Mouse (Mus musculus) kidney, embryonic 14.5 days (tissue): ENCODE measurements around the gene Tmem120b. TPM values are rescaled to one million over a fixed set of nuclear protein-coding genes. Genes with fewer than 3 reads are reported as not detected.

Source experiments
- ATAC-seq: fragments of 200-750 bp; cut with Nextera tagmentation; 2 replicates; pipeline ENCODE4 v1.8.0; 2017; ENCODE audit warnings: moderate number of reproducible peaks, mild to moderate bottlenecking, moderate TSS enrichment, moderate library complexity; ENCODE audit not compliant: low FRiP score, low TSS enrichment
- H3K27ac ChIP-seq: fragments of 300-500 bp; sonication (generic); 2 replicates; pipeline ENCODE4 v1.5.1; 2014; ENCODE audit warnings: low read depth, mild to moderate bottlenecking, low read length, moderate library complexity, mixed read lengths
- H3K27me3 ChIP-seq: fragments of 300-500 bp; sonication (generic); 2 replicates; pipeline ENCODE4 v1.6.1; 2014; ENCODE audit warnings: mild to moderate bottlenecking, low read length; ENCODE audit not compliant: control insufficient read depth, insufficient read depth
- H3K36me3 ChIP-seq: fragments of 300-500 bp; sonication (generic); 2 replicates; pipeline ENCODE4 v1.6.1; 2014; ENCODE audit warnings: low read length, mixed read lengths; ENCODE audit not compliant: control insufficient read depth, insufficient read depth
- H3K4me1 ChIP-seq: fragments of 300-500 bp; sonication (generic); 2 replicates; pipeline ENCODE4 v1.6.1; 2014; ENCODE audit warnings: low read length, mixed read lengths; ENCODE audit not compliant: control insufficient read depth, insufficient read depth
- H3K4me2 ChIP-seq: fragments of 300-500 bp; sonication (generic); replicated peaks from 2 replicates; pipeline ENCODE4 v1.6.1; 2014; ENCODE audit warnings: low read depth, mild to moderate bottlenecking, low read length
- H3K4me3 ChIP-seq: fragments of 300-500 bp; sonication (generic); 2 replicates; pipeline ENCODE4 v1.5.1; 2014; ENCODE audit warnings: mild to moderate bottlenecking, low read length
- H3K9ac ChIP-seq: fragments of 300-500 bp; sonication (generic); 2 replicates; pipeline ENCODE4 v1.6.1; 2014; ENCODE audit warnings: low read depth, mild to moderate bottlenecking, low read length, moderate library complexity
- H3K9me3 ChIP-seq: fragments of 300-500 bp; sonication (generic); 2 replicates; pipeline ENCODE4 v1.6.1; 2016; ENCODE audit warnings: low read length; ENCODE audit not compliant: control insufficient read depth
- WGBS: fragments of 180-500 bp; shearing (Covaris S2); extraction: QIAGEN DNeasy Blood & Tissue Kit; methylation state at CpG from one replicate; pipeline ENCODE4 v1.1.7; 2014; 5-methylcytosine and 5-hydroxymethylcytosine counted together
- polyA plus RNA-seq: library from polyadenylated mRNA; unstranded; fragments of >200 nt; fragmentation: Nextera tagmentation; extraction: Ambion mirVana; gene quantifications from 2 replicates; pipeline ENCODE4 v1.2.1, GENCODE M21; 2014

Gene Tmem120b
- polyA plus RNA-seq, 1 experiment from 2014 or later = 12.0 TPM

DNA sequence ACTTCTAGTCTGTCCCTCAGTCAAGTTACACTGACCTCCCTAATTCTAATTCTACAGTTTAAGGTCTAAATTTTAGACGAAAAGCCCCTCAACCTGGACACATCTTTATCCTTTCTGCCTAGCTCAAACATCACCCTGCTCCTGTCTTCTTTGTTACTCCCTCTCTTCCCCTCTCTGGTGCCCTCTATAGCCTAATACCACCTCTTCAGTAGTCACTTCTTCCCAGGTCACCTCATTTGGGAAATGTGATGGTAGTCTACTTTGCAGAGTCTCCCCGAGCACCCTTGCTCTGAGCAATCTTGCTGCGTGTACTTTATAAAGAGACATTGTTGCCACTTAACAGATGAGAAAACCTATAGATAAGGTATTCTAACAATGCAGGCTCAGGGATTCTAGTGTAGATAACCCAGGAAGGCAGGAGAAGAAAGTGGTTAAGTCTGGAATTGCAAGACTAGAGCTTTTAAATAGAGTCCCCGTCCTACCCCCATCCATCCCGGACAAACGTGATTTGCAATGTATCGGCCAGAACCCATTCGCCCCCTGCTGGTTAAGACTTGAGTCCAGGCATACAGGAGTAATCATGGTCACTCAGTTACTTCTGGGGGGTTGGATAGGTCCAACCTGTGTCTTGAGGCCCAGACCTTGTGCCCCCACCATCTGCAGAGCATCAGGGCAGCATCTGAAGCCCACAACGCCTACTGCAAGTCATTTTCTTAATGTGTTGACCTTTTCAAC, 22.5 kb upstream of the Tmem120b start:
- Histone ChIP-seq H3K4me3 (no peak overlapping the region), H3K27ac (no peak overlapping the region), H3K36me3 (no peaks in the 10 kb centered on the region), H3K27me3 (no peaks in the 10 kb centered on the region), H3K9ac (no peak overlapping the region), H3K4me2 (no peak overlapping the region), H3K4me1 (no peaks in the 10 kb centered on the region), H3K9me3 (no peaks in the 10 kb centered on the region)
- ATAC-seq = peak; percentile 51; the same call in 1 of the 2 replicates
- 28% methylated on average over 9 of the region's 9 CpGs for WGBS

DNA sequence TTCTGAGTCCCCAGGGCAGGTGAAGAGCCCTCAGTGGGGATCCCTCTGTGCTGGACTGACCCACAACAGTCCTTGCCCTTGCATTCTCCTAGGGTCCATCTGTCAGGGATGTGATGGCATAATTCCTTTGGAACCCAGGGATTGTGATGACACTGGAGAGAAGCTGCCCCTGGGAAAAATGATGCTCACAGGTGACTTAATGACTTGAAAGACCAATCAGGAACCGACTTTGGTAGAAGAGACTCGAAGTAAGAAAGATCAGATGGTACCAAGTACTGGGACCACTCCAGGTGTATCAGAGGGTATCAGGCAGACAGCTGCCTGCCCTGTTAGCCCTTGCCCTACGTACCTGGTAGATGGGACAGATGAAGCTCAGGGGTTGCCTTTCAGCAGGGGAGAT, 21.3 kb upstream of the Tmem120b start, which contains the start of gene Morn3:
Gene Morn3 (minus strand): TSS at position 101 of the 400 bp plus-strand sequence.
- H3K27me3 ChIP-seq = no peaks in the 10 kb centered on the region
- H3K4me1 ChIP-seq = no peaks in the 10 kb centered on the region
- ATAC-seq = no peak
- H3K27ac ChIP-seq = no peak within 1 kb of the TSS
- WGBS = 84% methylated on average over 3 of the region's 3 CpGs
- no peaks in the 10 kb centered on the region for H3K36me3 ChIP-seq
- H3K9ac ChIP-seq = no peak within 1 kb of the TSS
- H3K9me3 ChIP-seq = 0 out of 2 replicates have a peak, but pooled peaks cover 2% of the 10 kb centered on the region
- H3K4me3 ChIP-seq = no peak within 1 kb of the TSS
- H3K4me2 ChIP-seq = no peak within 1 kb of the TSS

DNA sequence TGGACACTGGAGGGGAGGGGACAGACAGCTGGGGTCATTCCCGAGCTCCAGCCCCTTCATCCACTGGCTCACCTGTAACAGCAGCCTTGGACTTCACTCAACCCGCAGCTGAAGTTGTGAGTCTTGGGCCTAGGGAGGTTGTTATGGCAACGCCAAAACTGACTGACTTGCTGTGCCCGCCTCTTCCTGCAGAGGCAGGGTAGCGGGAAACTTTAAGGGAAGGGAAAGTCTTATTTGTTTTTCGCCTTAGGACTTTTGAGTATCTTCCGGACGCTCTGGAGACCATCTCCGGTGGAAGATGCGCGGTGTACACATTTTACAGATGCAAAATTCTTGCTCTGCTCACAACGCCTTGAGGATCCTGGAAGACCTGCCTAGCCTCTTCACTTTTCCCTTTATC, 18.9 kb upstream of the Tmem120b start:
- 5% methylated on average over 12 of the region's 12 CpGs for WGBS
- Histone ChIP-seq H3K36me3 (no peaks in the 10 kb centered on the region), H3K27ac (no peak overlapping the region)

DNA sequence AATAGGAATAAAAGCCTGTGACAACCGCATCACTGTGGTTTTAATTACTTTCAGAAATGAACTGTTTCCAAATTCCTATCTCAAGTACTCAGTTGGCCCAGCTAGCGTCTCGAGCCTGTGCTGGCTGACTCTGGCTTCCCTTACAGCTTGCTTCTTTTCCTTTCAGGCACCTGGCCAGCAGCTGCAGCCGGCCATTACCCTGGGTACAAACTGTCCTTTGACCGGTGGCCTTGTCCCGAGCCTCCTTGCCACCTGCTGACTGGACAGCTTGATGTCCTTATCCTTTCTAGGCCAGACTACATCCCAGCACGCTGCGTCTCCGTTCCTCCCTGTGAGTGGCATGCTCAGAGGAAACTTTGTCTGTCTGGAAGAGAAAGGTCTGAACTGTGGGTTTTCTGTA, 17.3 kb upstream of the Tmem120b start:
- no peak overlapping the region for H3K4me3 ChIP-seq
- H3K36me3 ChIP-seq = no peaks in the 10 kb centered on the region
- H3K4me1 ChIP-seq = no peaks in the 10 kb centered on the region
- H3K9me3 ChIP-seq = 0 out of 2 replicates have a peak, but pooled peaks cover 2% of the 10 kb centered on the region
- no peak for ATAC-seq
- H3K27me3 ChIP-seq = no peaks in the 10 kb centered on the region
- 89% methylated on average over 9 of the region's 9 CpGs for WGBS
- no peak overlapping the region for H3K4me2 ChIP-seq
- no peak overlapping the region for H3K9ac ChIP-seq
- H3K27ac ChIP-seq = no peak overlapping the region

More for the DNA sequence above, 18.9 kb upstream of the Tmem120b start:
- 0 out of 2 replicates have a peak, but pooled peaks cover 2% of the 10 kb centered on the region for H3K9me3 ChIP-seq
- peak; percentile 50 for ATAC-seq
- peak overlapping the region; percentile 36; the same call in 1 of the 2 replicates for H3K9ac ChIP-seq
- no peaks in the 10 kb centered on the region for H3K27me3 ChIP-seq
- H3K4me2 ChIP-seq = peak overlapping the region; percentile 36
- H3K4me3 ChIP-seq = peak overlapping the region; percentile 5; the same call in 1 of the 2 replicates
- H3K4me1 ChIP-seq = no peaks in the 10 kb centered on the region

DNA sequence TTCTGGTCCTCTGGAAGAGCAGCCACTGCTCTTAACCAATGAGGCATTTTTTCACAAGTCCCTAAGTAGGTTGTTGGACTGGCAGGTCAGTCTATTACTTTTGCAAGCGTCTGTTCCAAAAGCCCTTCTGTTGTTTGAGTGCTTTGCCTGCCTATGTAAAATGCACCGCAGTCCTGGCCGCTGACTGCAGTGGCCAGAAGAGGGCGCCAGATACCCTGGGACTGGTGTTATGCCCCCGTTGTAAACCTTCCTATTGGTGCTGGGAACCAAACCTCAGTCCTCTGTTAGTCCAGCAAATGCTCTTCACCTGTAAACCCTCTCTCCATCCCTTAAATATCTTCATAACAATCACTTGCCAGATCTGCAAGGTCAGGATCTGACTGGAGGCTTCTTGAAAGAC, 16.5 kb upstream of the Tmem120b start:
- Histone ChIP-seq H3K9ac (no peak overlapping the region), H3K4me3 (no peak overlapping the region), H3K4me1 (no peaks in the 10 kb centered on the region), H3K9me3 (0 out of 2 replicates have a peak, but pooled peaks cover 2% of the 10 kb centered on the region), H3K27me3 (no peaks in the 10 kb centered on the region), H3K27ac (no peak overlapping the region), H3K36me3 (no peaks in the 10 kb centered on the region), H3K4me2 (no peak overlapping the region)
- no peak for ATAC-seq
- 86% methylated on average over 5 of the region's 5 CpGs for WGBS

DNA sequence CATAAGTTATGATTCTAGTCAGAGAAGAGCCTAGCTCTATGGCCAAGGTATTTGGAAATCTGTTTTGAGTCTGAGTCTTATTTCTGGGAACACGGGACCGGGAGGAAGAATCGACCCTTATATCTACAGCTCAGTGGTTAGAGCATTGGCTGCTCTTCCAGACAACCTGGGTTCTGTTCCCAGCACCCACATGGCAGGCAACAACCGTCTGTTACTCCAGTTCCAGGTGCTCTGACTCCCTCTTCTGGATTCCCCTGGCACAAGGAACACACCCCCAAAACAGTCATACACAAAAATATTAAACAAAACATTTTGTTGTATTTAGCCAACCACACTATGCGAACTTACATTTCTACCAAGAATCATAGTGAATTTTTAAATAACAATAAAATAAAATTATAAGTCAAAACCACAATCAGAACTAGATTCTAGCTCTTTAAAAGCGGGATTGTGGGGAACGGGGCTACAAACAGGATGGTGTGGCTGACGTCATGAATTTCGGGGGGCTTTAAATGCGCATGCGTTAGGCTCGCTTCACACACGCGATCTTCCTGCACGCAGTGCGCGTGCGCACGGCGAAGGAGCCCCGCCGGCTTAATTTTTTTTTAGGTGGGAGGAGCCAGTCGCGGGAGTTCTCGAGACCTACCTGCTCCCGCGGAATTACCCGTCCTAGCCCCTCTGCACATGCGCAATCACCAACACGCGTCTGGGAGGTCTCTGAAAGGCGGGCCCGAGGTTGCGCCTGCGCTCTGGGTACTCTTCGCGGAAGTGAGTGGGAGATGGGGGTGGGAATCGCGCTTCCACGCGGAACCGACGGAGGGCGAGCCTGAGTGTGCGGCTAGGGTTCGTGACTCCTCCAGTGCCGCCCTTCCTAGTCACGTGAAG, 10.6 kb upstream of the Tmem120b start:
- peak overlapping the region; percentile 42; the same call in 1 of the 2 replicates for H3K9ac ChIP-seq
- H3K4me3 ChIP-seq = peak overlapping the region; percentile 33
- no peaks in the 10 kb centered on the region for H3K4me1 ChIP-seq
- H3K27ac ChIP-seq = peak overlapping the region; percentile 6; the same call in 1 of the 2 replicates
- H3K4me2 ChIP-seq = peak overlapping the region; percentile 41
- ATAC-seq = peak; percentile 98
- no peaks in the 10 kb centered on the region for H3K36me3 ChIP-seq
- no peaks in the 10 kb centered on the region for H3K9me3 ChIP-seq
- H3K27me3 ChIP-seq = no peaks in the 10 kb centered on the region
- WGBS = 8% methylated on average over 48 of the region's 48 CpGs

DNA sequence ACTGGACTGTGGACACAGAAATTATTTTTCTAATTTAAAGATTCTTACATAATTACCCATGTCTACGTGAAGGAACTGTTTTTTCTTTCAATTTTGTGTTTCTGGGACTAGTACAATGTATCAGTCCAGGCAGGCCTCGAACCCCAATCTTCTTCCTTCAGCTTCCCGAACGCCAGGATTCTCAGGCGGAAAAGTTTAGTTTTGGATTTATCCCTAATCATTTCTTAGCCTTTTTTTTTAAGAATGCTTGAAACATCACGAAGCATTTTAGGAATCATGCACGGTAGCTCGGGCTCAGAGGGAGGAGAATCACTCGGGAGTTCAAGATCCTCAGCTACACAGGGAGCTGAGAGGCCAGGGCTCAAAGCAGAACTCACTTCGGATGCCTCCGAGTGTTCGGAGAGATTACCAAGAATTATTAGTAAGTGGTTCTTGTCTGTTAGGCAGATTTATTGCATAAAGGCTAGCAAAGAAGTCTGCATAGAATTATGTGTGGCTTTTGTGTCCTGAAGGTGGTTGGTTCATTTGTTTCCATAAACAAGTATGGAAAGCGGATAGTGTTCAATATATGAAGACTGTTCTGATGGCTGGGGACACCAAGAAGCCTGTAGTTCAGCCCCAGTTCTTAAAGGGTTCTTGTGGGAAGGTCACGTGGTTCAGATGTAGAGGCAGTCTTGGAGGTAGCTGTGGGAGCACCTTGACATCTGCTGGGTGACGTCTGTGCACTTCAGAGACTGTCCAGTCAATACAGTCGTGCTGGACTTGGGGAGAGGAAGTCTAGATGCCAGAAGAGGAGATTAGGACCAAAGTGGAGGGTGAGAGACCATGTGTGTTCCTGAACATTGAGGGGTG, 9.7 kb upstream of the Tmem120b start:
- Histone ChIP-seq H3K9me3 (no peaks in the 10 kb centered on the region), H3K4me1 (no peaks in the 10 kb centered on the region), H3K36me3 (no peaks in the 10 kb centered on the region), H3K9ac (peak overlapping the region; percentile 42; the same call in 1 of the 2 replicates), H3K4me3 (peak overlapping the region; percentile 33), H3K27me3 (no peaks in the 10 kb centered on the region), H3K4me2 (peak overlapping the region; percentile 41), H3K27ac (peak overlapping the region; percentile 6; the same call in 1 of the 2 replicates)
- WGBS = 42% methylated on average over 16 of the region's 16 CpGs
- no peak for ATAC-seq

DNA sequence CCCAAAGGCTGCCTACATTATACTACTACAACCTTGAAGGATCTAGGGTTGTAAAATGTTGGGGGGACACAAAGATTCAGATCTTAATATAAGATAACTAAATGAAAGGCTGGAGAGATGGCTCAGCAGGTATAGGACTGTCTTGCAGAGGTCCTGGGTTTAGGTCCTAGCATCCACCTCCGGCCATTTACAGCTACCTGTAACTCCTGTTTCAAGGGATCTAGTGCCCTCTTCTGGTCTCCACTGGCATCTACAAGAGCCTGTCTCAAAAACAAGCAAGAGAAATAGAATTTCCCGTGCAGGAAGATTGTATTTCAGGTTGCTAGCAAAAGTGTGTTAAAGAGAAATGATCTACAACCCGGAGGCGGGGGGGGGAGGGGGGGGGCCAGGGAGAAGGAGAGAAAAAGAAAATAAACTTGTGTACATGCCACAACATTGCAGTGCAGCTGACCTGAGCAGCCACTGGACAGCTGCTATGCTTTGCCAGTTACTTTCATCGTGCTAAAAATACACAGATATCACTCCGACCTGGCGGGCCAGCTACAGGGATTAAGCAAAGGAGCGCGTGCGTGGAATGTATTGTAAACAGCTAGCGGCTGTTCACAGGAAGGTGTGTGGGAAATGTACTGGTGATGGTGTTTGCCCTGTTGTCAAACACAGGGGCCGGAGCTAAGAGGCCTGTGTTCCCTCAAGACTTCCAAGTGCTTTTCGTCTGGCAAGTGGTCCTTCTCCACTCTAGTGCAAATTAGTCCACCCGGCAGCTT, 8.3 kb upstream of the Tmem120b start:
- no peak overlapping the region for H3K4me3 ChIP-seq
- H3K4me1 ChIP-seq = no peaks in the 10 kb centered on the region
- H3K9ac ChIP-seq = no peak overlapping the region
- no peaks in the 10 kb centered on the region for H3K27me3 ChIP-seq
- H3K4me2 ChIP-seq = no peak overlapping the region
- no peaks in the 10 kb centered on the region for H3K9me3 ChIP-seq
- 17% methylated on average over 14 of the region's 14 CpGs for WGBS
- ATAC-seq = no peak
- H3K36me3 ChIP-seq = no peaks in the 10 kb centered on the region
- no peak overlapping the region for H3K27ac ChIP-seq
